Mouse (Mus musculus) liver, embryonic 11.5 days (tissue): ENCODE data around the gene Kif1a. TPM values are rescaled to one million over a fixed set of nuclear protein-coding genes. Genes with fewer than 3 reads are reported as not detected.

Source experiments
- ATAC-seq: fragments of 200-750 bp; cut with Nextera tagmentation; replicated peaks from 2 replicates; pipeline ENCODE4 v1.8.0; 2017; ENCODE audit warnings: moderate number of reproducible peaks, mild to moderate bottlenecking, moderate TSS enrichment, moderate library complexity; ENCODE audit not compliant: low FRiP score
- DNase-seq: peaks from one replicate; pipeline ENCODE4 v3.0.0-alpha.2; 2017; ENCODE audit warnings: low spot score
- H3K27ac ChIP-seq: fragments of 300-500 bp; sonication (generic); 2 replicates; pipeline ENCODE4 v1.5.1; 2014; ENCODE audit warnings: mild to moderate bottlenecking, low read depth, low read length, control low read depth
- H3K27me3 ChIP-seq: fragments of 300-500 bp; sonication (generic); replicated peaks from 2 replicates; pipeline ENCODE4 v1.6.1; 2014; ENCODE audit warnings: low read length, mixed read lengths; ENCODE audit not compliant: control insufficient read depth, insufficient read depth
- H3K36me3 ChIP-seq: fragments of 300-500 bp; sonication (generic); 2 replicates; pipeline ENCODE4 v1.6.1; 2014; ENCODE audit warnings: mild to moderate bottlenecking, low read length, moderate library complexity, mixed read lengths; ENCODE audit not compliant: control insufficient read depth, insufficient read depth
- H3K4me1 ChIP-seq: fragments of 300-500 bp; sonication (generic); replicated peaks from 2 replicates; pipeline ENCODE4 v1.6.1; 2014; ENCODE audit warnings: low read length, mixed read lengths; ENCODE audit not compliant: control insufficient read depth, insufficient read depth
- H3K4me2 ChIP-seq: fragments of 300-500 bp; sonication (generic); 2 replicates; pipeline ENCODE4 v1.6.1; 2014; ENCODE audit warnings: mild to moderate bottlenecking, control low read depth, moderate library complexity
- H3K4me3 ChIP-seq: fragments of 300-500 bp; sonication (generic); 2 replicates; pipeline ENCODE4 v1.5.1; 2014; ENCODE audit warnings: low read depth, low read length, control low read depth
- H3K9ac ChIP-seq: fragments of 300-500 bp; sonication (generic); 2 replicates; pipeline ENCODE4 v1.6.1; 2014; ENCODE audit warnings: low read depth, low read length, control low read depth
- H3K9me3 ChIP-seq: fragments of 300-500 bp; sonication (generic); 2 replicates; pipeline ENCODE4 v1.6.1; 2016; ENCODE audit warnings: low read length, inconsistent platforms, mixed read lengths; ENCODE audit not compliant: control insufficient read depth
- WGBS: fragments of 180-500 bp; shearing (Covaris S2); extraction: QIAGEN DNeasy Blood & Tissue Kit; methylation state at CpG from one replicate; pipeline ENCODE4 v1.1.7; 2014; 5-methylcytosine and 5-hydroxymethylcytosine counted together
- polyA plus RNA-seq: library from polyadenylated mRNA; unstranded; fragments of >200 nt; fragmentation: Nextera tagmentation; extraction: Ambion mirVana; gene quantifications from 2 replicates; pipeline ENCODE4 v1.2.1, GENCODE M21; 2014

Kif1a gene
- polyA plus RNA-seq, 1 experiment from 2014 or later: 2.2 TPM

DNA sequence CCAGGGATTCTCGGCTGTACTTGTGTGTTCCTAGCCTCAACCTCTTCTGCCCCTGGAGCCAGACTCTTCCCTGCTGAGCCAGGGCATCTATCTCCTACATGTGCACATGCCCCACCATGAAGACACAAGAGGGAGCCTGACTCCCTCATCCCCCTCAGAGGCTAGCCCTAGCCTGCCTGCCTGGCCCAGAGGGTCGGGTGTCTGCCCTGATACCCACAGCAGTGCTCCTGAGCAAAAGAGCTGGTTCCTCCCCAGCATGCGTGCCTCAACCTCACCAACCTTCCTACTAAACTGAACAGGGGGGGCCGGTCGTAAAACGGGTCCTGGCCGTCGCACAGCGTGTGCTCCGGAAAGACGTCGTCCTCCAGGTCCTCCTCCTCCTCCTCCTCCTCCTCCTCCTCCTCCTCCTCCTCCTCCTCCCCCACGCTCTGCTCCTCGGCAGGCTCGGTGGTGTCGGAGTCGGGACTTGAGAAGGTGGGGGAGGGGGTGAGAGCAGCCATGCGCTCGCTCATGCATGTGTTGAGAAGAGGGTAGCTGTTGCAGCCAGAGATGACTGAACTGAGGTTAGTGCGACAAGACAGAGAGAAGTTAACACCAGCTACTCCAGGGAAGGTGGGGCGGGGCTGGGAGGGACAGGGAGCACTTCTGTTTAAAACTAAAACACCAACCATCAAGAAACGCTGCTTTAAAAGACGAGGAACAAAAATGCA is 50.5 kb downstream of the Kif1a start:
- Histone ChIP-seq H3K9ac (no peak overlapping the region), H3K9me3 (no peaks in the 10 kb centered on the region), H3K36me3 (no peaks in the 10 kb centered on the region), H3K4me3 (no peak overlapping the region), H3K27me3 (peaks cover 5% of the 10 kb centered on the region; the same call in 1 of the 2 replicates), H3K4me2 (no peak overlapping the region), H3K4me1 (peaks cover 10% of the 10 kb centered on the region), H3K27ac (no peak overlapping the region)
- 66% methylated on average over 20 of the region's 23 CpGs for WGBS
- DNase-seq (no peak), ATAC-seq (no peak)

DNA sequence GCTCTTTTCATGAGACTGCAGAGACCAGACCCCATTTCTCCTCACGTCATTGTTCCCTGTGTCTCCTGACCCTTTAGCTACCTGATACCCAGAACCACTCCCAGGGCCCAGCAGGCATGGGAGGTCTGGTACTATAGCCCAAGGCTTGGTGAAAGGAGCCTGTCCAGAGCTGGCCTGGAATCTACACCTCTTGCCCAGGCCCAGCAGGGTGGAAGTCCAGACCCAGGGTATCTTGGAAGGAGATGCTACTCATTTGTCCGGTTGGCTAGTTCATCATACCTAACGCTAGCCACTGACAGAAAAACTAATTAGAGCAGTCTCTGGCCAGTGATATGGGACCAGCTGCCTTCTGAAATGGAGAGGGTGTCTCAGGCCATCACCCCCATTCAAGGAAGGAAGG is 51.7 kb downstream of the Kif1a start:
- H3K36me3 ChIP-seq: no peaks in the 10 kb centered on the region
- no peak overlapping the region for H3K9ac ChIP-seq

DNA sequence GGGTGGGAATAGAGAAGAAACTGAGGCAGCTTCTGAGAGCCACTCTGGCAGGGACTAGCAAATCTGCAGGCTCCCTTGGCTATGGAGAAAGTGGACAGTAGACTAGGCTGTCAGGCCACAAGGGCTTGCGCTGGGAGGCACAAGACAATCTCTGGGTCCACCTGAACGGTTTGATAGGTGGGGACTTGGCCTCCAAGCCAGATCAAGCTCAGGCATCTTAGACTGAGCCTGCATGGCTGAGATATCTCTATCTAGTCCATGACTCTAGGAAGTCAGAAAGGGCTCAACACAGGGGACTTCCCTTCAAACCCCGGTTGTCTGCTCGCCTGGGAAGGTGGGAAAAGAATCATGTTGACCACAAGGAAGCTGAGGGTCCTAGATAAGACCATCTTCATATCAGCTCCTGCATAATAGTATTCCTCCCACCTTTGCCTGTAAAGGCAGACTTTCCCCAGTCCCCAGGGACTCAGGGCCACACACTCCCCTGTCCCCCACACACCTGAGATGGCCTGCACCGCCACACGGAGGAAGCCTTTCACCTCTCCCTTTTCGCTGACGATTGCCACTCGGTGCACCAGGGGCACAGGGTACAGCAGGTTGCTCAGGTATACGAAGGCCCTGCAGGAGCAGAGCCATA is 55.5 kb downstream of the Kif1a start:
- WGBS: 55% methylated on average over 10 of the region's 10 CpGs
- Histone ChIP-seq H3K9me3 (no peaks in the 10 kb centered on the region), H3K27me3 (peaks cover 5% of the 10 kb centered on the region; the same call in 1 of the 2 replicates), H3K4me2 (peak overlapping the region; percentile 23), H3K9ac (no peak overlapping the region), H3K4me3 (no peak overlapping the region), H3K4me1 (peaks cover 17% of the 10 kb centered on the region), H3K27ac (peak overlapping the region; percentile 23; the same call in 1 of the 2 replicates), H3K36me3 (no peaks in the 10 kb centered on the region)
- ATAC-seq: peak; percentile 95
- DNase-seq: no peak

More for the DNA sequence above, 51.7 kb downstream of the Kif1a start:
- Histone ChIP-seq H3K27ac (no peak overlapping the region), H3K27me3 (peaks cover 5% of the 10 kb centered on the region; the same call in 1 of the 2 replicates), H3K4me3 (no peak overlapping the region), H3K4me2 (no peak overlapping the region), H3K4me1 (peaks cover 17% of the 10 kb centered on the region), H3K9me3 (no peaks in the 10 kb centered on the region)
- DNase-seq: no peak
- no peak for ATAC-seq
- 79% methylated on average over 3 of the region's 3 CpGs for WGBS

DNA sequence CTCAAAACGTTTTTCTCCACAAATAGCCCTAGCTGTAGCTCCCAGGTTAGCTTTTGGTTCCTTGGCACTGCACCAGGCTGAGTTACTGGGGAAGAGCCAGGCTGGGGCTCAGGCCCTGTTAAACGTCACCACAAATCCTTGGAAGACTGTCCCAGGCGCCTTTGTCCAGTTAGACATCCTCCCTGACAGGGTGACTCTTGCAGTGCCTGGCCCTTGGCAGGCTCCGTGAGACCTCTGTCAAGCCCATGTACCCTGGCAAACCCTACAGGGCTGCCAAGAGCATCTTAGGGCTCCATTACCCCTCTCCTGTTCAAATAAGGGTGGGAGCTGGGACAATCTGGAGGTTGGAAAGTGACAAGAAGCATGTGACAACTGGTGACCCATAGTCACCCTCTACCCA is 65.8 kb downstream of the Kif1a start:
- no peaks in the 10 kb centered on the region for H3K36me3 ChIP-seq
- H3K27me3 ChIP-seq: no peaks in the 10 kb centered on the region
- no peak for ATAC-seq
- H3K4me3 ChIP-seq: no peak overlapping the region
- H3K4me1 ChIP-seq: peaks cover 15% of the 10 kb centered on the region; the same call in 1 of the 2 replicates
- no peak overlapping the region for H3K9ac ChIP-seq
- H3K9me3 ChIP-seq: no peaks in the 10 kb centered on the region
- no peak for DNase-seq
- WGBS: 73% methylated on average over 4 of the region's 4 CpGs
- H3K27ac ChIP-seq: no peak overlapping the region
- H3K4me2 ChIP-seq: no peak overlapping the region

DNA sequence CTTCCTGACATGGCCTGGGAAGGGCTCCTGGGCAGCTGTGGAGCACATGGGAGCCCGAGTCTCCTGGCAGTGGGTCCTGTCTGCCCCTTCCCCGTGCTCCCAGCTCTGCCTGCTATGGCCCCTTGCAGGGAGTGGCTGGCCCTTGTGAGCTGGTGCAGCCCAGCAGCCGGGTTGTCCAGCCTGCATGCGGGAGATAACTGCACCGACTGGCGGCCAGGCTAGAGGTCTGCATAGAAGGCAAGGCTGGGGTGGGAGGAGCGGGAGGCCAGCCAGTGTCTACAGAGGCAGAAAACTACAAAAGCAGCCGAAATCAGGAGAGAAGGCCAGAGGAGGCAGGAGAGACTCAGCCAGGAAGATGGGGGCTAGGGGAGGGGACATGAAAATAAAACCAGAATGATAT is 67.8 kb downstream of the Kif1a start:
- DNase-seq: peak; percentile 58
- no peaks in the 10 kb centered on the region for H3K27me3 ChIP-seq
- H3K4me1 ChIP-seq: peaks cover 15% of the 10 kb centered on the region; the same call in 1 of the 2 replicates
- ATAC-seq: peak; percentile 99
- H3K27ac ChIP-seq: peak overlapping the region; percentile 28; the same call in 1 of the 2 replicates
- H3K4me2 ChIP-seq: peak overlapping the region; percentile 24
- no peaks in the 10 kb centered on the region for H3K36me3 ChIP-seq
- peak overlapping the region; percentile 28 for H3K9ac ChIP-seq
- 30% methylated on average over 8 of the region's 8 CpGs for WGBS
- no peaks in the 10 kb centered on the region for H3K9me3 ChIP-seq
- no peak overlapping the region for H3K4me3 ChIP-seq

DNA sequence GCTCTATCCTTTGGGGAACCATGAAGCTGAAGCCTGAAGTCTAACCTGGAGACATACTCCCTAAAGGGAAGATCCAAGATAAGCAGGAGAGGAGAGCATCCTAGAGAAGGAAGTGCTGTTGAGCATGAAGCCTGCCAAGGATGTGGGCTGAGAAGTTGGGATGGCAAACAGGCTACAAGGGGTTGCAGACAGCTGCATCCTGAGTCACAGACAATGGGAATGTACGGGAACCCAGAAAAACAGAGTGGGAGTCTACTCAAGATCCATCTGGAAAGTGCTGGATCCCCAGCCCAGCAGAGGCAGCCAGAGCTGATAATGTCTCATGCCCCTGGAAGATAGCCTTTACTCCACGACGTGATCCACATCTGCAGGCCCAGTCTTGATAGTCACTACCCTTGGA is 70.6 kb downstream of the Kif1a start:
- Histone ChIP-seq H3K4me3 (no peak overlapping the region), H3K27me3 (no peaks in the 10 kb centered on the region), H3K4me2 (no peak overlapping the region), H3K9ac (no peak overlapping the region), H3K36me3 (no peaks in the 10 kb centered on the region), H3K4me1 (peaks cover 15% of the 10 kb centered on the region; the same call in 1 of the 2 replicates), H3K27ac (no peak overlapping the region), H3K9me3 (no peaks in the 10 kb centered on the region)
- WGBS: 68% methylated on average over 3 of the region's 3 CpGs
- DNase-seq (no peak), ATAC-seq (no peak)

DNA sequence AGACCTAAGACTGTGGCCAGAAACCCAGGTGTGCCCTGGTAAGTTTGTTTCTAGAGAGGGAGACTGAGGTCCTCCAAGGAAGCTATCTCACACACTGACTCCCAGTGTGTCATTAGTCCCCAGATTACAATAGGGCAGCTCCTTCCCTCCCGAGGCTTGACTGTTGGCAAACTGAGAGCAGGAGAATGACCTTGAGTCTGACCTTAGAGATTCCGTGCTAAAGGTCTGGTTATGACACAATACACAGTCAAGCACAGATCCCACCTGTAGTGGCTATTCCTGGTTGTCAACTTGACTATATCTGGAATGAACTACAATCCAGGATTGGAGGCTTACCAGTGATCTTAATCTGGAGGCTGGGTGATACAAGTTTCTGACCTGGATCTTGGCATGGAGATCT is 71.7 kb downstream of the Kif1a start:
- H3K4me3 ChIP-seq: no peak overlapping the region
- H3K4me1 ChIP-seq: peaks cover 15% of the 10 kb centered on the region; the same call in 1 of the 2 replicates
- H3K27ac ChIP-seq: no peak overlapping the region
- H3K9ac ChIP-seq: no peak overlapping the region
- no peak for ATAC-seq
- WGBS: 74% methylated on average over 2 of the region's 2 CpGs
- no peaks in the 10 kb centered on the region for H3K36me3 ChIP-seq
- no peak overlapping the region for H3K4me2 ChIP-seq
- no peaks in the 10 kb centered on the region for H3K27me3 ChIP-seq
- no peak for DNase-seq
- no peaks in the 10 kb centered on the region for H3K9me3 ChIP-seq

DNA sequence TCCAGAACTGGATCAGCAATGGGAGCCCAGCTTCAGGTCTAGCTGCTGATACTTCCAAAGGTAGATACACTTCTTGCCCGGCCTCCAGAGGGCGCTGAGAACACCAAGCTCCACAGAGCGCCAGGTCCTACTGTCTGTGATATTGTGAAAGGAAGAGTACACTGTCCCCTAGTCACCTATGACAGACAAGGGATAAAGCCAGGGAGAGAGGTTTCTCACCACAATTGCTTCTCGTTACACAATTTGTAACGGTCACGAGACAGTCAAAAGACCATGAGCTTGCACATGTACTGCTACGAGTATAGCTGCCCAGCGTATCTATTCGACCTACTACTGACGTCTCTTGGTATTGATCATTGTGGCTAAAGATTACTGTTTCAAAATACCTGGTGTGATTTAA is 72.4 kb downstream of the Kif1a start:
- peaks cover 11% of the 10 kb centered on the region; the same call in 1 of the 2 replicates for H3K4me1 ChIP-seq
- H3K4me3 ChIP-seq: no peak overlapping the region
- no peak overlapping the region for H3K4me2 ChIP-seq
- no peak overlapping the region for H3K9ac ChIP-seq
- DNase-seq: no peak
- H3K27ac ChIP-seq: no peak overlapping the region
- ATAC-seq: no peak
- no peaks in the 10 kb centered on the region for H3K27me3 ChIP-seq
- H3K9me3 ChIP-seq: no peaks in the 10 kb centered on the region
- H3K36me3 ChIP-seq: no peaks in the 10 kb centered on the region
- 89% methylated on average over 10 of the region's 10 CpGs for WGBS
